Mouse (Mus musculus): ENCODE measurements around the gene Etv1. TPM values are rescaled to one million over a fixed set of nuclear protein-coding genes. Genes with fewer than 3 reads are reported as not detected.
A peak's percentile ranks its signal among the peaks of the same experiment; 100 is the strongest.

Gene Etv1
- 10 to 100 TPM; 66.0 to 91.2 (median 76.2) TPM for total RNA-seq (2022)

GRCm38 (mm10) chr12:38779186-38779777 is at the start of gene Etv1:
Etv1 (plus strand) TSS chr12:38779380.
- peak; percentile 56 for DNase-seq

- no peak for DNase-seq
Observed at GRCm38 (mm10) chr12:38729661-38730060, 49.5 kb upstream of the Etv1 start.

GRCm38 (mm10) chr12:38730791-38731190 is 48.4 kb upstream of the Etv1 start:
- DNase-seq: no peak

- DNase-seq: no peak
Observed at GRCm38 (mm10) chr12:38759322-38759721, 19.9 kb upstream of the Etv1 start.

DNA sequence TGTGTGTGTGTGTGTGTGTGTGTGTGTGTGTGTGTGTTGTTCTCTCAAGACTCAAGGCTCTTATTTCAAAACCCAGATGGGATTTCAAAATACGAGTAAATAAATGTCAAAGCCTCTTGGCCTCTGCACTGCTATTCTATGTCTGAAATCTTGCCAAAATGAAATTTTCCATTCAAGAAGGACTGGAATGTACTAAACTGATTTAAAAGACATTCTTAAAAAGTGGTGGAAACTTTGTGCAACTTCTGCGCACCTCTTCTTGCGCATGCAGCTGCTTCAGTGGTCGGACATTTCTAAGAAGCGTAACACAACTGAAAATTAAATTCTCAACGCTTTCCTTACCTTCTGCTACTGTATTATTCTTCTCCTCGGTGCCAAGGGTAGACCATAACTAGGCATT is 1.9 kb upstream of the Etv1 start:
- peak; percentile 26 for DNase-seq

DNA sequence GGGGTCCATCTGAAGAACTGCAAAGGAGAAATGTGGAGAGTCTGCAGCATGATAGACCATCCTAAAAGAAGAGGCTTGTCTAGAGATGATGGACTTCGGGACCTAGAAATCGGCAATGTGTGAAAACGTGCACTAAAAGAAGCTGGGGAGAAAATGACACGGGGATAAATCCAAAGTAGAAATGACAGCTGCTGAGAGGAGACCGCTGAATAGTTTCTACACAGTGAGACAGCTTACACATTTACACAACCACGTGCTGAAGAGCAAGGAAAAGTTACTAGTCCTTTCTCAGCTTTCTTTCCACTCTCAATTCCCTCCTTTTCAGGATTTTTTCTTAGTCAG is 1.3 kb upstream of the Etv1 start:
- no peak for DNase-seq

DNA sequence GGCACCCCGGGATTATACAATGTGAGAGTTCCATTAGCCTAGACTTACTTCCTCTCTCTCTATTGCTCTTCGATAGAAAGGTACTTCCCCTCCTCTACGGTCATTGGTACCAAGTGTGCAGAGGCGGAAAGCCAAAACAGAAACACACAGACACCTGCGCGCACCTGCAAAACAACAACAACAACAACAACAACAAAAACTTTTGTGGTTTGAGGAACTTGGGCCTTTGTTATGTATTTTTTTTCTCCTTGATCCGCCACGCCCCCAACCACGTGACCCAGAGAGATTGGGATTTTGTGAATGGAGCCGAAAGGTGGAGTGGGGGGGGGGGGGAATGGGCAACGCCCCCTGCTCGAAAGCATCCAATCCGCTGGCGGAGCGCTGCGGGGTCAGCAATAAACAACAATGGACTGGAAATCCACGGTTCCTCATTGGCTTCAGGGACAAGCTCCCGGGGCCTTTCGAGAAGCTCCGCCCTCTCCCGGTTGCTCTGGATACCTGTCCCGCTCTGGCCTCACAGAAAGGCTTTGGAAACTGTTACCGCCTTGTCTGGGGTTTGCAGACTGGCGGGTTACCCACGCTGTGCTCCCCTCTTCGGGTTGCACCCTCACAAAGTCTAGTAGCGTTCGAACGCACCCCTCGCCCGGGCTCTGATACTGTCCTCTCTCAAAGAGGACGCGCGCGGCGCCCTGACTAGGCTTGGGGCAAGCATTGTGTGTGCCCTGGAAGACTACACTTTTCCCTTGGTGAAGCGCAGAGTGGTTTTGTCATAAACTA is 693 bp upstream of the Etv1 start:
- DNase-seq: peak; percentile 95

DNA sequence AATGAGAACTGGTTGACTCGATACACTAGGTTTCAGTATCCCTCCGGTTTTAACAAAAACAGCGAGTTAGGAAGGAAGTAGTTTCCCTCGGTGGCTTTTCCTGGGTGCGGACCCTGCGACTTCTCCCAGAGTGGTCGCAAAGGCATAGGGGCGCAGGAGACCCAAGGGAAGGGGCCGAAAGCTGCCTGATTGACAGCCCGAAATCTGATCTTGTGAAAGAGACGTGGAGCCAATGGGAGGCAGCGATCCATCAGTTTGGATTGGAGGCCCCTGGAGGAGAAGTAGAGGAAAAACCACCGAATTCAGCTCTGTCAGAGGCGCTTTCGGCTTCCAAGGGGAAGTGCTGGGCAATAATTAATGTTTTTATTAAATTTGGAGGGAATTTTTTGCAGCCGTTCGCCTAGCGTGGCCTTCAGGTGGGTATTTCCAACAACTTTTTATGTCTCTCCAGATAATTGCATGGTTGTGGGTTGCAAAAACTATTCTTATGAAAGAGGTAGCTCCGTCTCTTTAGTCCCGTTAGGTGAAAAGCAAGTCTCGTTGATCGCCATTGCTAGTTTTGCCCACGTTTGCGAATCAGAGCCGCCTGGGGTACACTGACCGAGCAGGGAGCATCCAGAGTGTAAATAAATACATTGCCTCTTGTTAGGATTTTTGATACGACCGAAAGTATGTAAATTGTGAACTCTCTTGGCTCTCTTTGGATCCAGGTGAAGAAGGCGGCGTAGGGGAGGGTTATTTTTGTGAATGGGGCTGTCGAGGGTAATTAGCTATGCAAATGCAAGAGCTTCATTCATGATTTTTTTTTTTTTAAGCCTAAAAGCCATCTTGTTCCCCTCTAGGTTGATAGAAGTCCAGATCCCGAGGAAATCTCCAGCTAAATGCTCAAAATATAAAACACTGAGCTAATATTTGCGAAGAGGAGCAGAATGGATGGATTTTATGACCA is 1.1 kb downstream of the Etv1 start:
- peak; percentile 72 for DNase-seq

- DNase-seq: peak; percentile 34
Observed at GRCm38 (mm10) chr12:38780955-38781304, 1.8 kb downstream of the Etv1 start.

GRCm38 (mm10) chr12:38781686-38782085 is 2.5 kb downstream of the Etv1 start:
- DNase-seq: no peak

DNA sequence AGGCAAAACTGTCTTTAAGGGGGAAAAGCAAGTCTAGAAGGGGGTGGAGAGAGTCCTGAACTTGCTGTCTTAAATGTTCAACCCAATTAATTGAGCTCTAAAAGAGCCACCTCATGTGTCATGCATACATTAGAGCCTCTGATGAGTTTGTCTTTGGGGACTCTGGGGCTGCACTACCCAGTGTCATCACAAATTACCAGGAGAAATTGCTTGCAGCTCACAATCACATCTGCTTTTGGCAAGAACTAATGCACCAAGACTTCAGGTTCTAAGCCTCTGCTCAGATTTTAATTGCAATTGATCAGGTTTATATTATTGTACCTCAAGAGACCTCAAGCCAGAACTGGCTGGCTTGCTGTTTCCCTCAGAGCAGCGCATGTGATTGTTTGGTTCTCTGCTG is 4.1 kb downstream of the Etv1 start:
- DNase-seq: no peak

DNA sequence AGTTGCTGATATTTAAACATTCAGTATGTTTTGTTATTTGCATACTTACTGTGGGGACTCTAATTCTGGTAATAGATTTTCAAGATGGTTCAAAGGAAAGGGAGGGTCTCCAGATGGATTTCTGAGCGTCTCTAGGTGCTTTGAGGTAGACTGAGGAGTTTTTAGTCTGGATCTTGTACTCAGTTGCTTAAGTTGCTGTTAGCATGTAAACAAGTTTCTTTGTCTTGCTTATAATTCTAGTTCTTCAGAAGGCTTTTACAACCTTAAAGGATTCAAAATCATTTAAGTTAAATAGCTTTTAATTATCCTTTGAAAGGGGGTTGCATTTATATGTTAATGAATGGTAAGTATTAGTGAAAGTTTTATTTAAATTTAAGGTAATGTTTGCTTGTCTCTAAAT is 5.0 kb downstream of the Etv1 start:
- no peak for DNase-seq

- DNase-seq: no peak
Observed at GRCm38 (mm10) chr12:38786571-38786970, 7.4 kb downstream of the Etv1 start.

DNA sequence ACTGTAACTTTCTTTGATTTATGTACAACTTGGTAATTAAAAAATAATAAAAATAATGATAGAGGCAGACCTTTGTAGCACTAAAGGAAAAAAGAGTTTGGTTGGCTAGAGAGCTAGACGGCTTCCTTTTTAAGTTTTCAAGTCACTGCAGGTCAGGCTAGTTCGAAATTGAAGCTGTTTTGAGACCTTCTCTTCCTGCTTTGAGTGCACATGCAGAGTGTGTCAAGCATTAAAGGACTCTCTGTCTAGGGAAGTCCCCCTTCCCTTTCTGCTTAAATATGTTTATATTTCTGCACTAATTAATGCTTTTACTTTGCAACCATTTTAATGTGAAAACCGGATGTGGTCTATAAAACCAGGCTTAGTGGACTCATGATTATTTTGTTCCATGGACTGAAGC is 8.5 kb downstream of the Etv1 start:
- DNase-seq: no peak

- no peak for DNase-seq
Observed at GRCm38 (mm10) chr12:38788621-38789020, 9.4 kb downstream of the Etv1 start.

DNA sequence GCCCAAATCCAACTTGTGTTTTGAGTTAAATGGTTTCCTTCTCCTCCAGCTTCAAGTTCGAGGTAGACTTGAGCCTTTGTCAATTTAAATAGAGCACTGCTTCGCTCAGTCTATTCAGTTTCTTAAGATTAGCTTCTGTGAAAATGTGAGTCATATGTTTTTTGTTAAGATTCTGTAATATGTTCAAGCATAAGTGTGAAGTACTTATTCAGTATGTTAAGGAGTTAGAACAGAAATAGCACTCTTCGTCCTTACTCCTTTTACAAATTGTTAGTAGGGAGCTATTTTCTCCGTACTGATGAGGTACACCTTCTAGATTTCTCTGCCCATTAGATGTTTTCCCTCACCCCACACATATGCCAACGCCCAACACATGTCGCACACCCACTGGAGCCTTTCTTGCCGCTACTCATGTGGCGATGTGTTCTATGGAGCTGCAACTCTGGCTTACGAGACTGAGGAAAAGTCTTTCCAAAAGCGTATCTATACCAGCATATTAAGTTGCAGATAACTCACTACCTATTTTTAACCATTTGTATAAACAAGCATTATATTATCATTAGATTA is 10.7 kb downstream of the Etv1 start:
- no peak for DNase-seq

DNA sequence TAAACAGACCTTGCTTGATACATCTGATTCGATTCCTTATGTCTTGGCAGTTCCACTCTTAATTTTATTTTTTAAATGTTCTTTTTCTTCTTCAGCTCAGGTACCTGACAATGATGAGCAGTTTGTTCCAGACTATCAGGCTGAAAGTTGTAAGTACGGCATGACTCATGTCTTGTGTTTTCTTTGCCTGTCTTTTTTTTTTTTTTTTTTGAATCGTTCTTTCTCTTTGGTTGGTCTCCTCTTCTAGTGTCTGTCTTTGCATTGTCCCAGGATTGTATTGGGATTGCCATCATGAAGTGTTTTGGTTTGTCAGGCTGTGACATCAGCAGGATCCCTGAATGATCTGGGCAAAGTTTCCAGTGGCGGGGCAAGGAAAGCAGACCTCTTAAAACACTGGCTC is 13.9 kb downstream of the Etv1 start:
- no peak for DNase-seq

DNA sequence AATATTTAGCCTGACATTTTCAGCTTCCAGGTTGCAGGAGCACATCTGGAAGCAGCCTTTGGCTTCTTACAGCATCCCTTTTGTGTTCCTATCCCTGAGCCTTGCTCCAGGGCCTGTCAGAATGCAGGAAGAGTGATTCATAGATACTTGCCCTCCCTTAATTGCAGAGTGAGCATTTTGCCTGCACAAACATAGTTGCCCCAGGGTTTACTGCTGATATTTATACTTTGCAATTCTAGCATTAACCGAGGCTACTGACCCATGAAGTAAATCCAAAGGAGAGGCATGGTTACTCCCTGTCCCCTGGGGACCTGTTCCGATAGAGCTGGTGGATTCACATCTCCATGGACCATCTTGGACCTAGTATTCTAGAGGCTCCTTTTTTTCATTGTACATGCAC is 14.5 kb downstream of the Etv1 start:
- no peak for DNase-seq

GRCm38 (mm10) chr12:38807031-38807430 is 27.9 kb downstream of the Etv1 start:
- DNase-seq: peak; percentile 46

GRCm38 (mm10) chr12:38812392-38812791 is 33.2 kb downstream of the Etv1 start:
- DNase-seq: no peak

DNA sequence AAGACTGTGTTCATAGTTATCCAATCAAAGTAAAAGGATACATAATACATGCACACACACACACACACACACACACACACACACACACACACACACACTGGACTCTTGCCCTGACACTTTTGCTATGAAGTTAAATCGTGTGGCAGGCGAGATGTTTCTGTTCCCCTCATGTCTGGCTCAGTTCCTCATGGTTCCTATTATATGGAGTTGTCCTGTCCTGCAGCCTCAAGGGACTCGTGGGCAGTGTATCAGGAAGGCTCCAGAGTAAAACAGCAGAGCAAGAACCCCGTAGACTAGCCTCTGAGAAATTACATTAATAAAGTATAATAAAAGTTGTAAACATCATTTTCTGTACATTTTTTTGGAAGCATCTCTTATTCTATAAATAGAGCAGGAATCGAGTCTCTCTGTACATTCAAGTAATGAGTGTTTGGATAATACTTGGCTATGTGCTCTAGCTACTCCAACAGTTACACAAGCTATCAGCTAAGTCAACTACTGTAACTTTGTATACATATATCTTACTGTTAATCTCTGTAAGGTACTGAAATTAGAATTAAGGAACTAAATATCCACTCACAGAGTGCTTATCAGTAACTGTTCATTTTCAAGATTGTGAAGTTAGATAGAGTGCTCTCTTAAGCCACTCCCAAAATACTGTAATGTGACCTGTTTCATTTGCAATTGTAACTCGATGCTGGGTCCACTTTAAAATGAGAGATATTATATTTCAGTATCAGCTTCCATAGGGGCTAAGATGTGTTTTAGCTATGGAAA is 35.0 kb downstream of the Etv1 start:
- DNase-seq: no peak

GRCm38 (mm10) chr12:38816235-38816634 is 37.1 kb downstream of the Etv1 start:
- no peak for DNase-seq

Measured in adrenal gland, adult 8-10 months (tissue).